Mouse (Mus musculus): ENCODE results near the gene Urah.

Urah gene

DNA sequence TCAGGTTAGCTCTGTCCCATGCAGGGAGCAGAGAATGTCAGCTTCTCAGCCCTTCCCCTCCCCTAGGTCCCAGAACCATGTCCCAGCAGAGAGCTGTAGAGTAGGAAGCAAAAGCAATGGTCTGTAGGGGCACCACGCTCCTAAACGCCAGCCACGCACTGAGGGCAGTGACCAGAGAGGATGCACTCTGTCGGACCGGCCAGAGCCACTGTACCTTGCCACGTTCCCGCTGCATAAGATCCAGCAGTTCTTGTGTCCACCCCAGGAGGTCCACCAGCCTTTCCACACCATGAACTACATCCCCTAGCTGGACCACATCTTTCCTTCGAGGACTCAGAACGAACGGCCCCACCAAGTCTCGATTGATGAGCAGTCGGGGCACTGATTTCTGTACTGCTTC, 29.9 kb downstream of the Urah start:
- DNase-seq (ENCODE audit: extremely low read depth, low read depth, low spot score) = no peak

GRCm38 (mm10) chr7:140874224-140874623, 39.4 kb downstream of the Urah start:
- no peak for DNase-seq (ENCODE audit: extremely low read depth, low read depth, low spot score)

DNA sequence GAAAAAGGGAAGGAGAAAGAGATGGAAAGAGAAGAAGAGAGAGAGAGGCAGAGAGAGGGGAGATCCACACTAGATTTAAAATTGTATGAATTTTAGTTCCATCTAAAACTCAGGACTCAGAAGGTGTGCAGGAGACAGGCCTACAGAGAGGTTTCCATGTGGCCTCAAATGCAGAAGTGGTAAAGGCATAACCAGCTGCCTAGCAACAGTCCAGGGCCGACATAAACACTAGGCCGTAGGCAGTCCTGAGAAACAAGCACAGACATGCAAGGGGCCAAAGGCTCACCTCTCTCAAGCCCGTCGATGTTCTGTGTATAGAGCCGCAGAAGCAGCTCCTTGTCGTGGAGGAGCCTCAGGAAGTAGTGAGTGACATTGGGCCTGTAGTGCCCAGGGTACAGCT, 42.5 kb downstream of the Urah start:
- no peak for DNase-seq (ENCODE audit: extremely low read depth, low read depth, low spot score)

- DNase-seq (ENCODE audit: extremely low read depth, low read depth, low spot score) = no peak
Measured at GRCm38 (mm10) chr7:140879355-140879754, 44.5 kb downstream of the Urah start.

DNA sequence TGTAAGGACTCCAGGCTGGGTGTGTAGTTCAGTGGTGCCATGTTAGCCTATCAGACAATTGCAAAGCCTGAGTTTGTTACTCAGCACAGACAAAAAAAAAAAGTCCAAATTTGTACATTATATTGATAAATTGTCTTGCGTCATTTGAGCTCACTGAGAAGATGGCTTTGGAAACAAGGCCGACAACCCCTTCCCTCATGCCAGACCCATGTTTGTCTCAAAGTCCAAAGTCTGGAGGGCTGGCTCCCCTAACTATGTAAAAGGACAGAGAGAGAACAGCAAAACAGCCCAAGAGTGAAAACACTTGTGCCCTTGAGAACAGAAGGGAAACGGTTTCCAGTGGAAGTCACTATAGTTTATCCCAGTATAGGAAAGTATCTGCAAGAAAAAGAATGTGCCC, 45.6 kb downstream of the Urah start:
- DNase-seq (ENCODE audit: extremely low read depth, low read depth, low spot score) = no peak

DNA sequence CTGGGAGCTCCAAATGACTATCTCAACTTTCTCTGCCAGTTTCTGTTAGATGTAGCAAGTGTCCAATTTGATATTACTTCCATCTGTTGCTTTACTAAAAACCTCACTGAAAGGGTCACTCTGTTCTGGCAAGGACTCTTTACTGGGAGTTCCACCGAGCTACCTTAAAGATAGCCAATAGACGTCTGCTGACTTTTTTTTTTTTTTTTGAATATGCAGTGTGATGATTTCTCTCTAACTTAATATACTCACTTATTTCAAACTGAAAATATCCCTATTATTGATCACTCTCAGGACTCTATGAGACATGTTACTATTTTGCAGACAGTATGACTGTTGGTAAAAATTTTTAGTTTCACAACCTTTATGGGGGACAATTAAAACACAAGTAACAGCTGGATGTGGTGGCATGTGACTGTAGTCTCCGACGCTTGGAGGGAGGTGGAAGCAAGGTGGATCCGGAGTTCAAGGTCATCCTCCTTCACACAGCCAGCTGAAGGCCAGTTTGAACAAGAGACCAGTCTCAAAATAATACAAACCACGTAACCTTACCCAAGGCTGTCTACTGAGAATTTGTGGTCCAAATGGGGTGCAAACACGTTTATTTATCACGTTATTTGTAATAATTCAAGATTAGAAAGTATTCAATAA, 46.2 kb downstream of the Urah start:
- DNase-seq (ENCODE audit: extremely low read depth, low read depth, low spot score) = no peak

DNA sequence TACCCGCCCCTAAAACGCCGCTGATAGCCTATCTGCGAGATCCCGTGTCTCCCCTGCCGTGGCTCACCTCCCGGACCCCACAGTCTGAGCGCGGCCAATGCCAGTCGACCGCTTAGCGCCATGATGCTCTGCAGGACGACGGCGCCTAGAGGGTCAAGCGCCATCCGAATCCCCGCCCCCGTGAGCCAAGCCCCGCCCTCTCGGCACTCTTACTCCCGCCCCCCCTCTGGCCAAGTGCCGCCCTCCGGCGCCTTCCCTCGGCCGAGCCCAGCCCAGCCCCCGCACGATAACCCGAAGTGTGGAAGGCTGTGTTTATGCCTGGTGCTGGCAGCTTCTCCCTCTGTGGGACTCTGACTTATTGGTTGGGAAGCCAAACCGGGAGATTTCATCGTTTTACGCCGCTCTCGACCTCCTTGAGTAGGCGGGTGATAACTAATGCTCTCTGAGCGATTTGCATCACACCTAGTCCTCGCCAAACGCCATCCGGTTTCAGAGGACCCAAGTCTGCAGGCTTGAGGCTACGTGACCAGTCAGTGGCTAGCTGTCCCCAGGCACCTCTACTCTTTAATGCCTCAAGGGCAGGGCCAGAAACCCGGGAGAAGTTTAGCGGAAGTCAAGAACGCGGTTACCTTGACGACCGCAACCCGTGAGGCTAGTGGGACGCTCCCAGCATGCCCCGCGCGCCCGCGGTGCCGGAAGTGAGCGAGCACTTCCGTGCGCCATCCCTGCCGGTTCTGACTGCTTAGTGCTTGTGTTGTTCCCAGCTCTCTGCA, 47.1 kb downstream of the Urah start, which contains the start of the genes Psmd13 and Sirt3:
Gene Psmd13 (plus strand): TSS at position 273 of the 773 bp plus-strand sequence.
Gene Sirt3 (minus strand): TSS at position 614 of the 773 bp plus-strand sequence.
- DNase-seq (ENCODE audit: extremely low read depth, low read depth, low spot score) = no peak

GRCm38 (mm10) chr7:140882469-140882803, 47.6 kb downstream of the Urah start:
- no peak for DNase-seq (ENCODE audit: extremely low read depth, low read depth, low spot score)
